Mouse (Mus musculus) stomach, embryonic 14.5 days (tissue): ENCODE data around the gene Micu1. TPM values are rescaled to one million over a fixed set of nuclear protein-coding genes. Genes with fewer than 3 reads are reported as not detected.

Experiments used
- ATAC-seq: fragments of 200-750 bp; cut with Nextera tagmentation; 2 replicates; pipeline ENCODE4 v1.8.0; 2017; ENCODE audit warnings: low read depth, moderate TSS enrichment; ENCODE audit not compliant: insufficient number of reproducible peaks, insufficient read depth, low FRiP score
- H3K27ac ChIP-seq: fragments of 300-500 bp; sonication (generic); 2 replicates; pipeline ENCODE4 v1.5.1; 2014; ENCODE audit warnings: mild to moderate bottlenecking, low read length, moderate library complexity, mixed read lengths
- H3K27me3 ChIP-seq: fragments of 300-500 bp; sonication (generic); 2 replicates; pipeline ENCODE4 v1.6.1; 2014; ENCODE audit warnings: low read length, control low read depth, mixed read lengths; ENCODE audit not compliant: control insufficient read depth, insufficient read depth
- H3K36me3 ChIP-seq: fragments of 300-500 bp; sonication (generic); 2 replicates; pipeline ENCODE4 v1.6.1; 2014; ENCODE audit warnings: mild to moderate bottlenecking, control low read depth, low read length, moderate library complexity, mixed read lengths; ENCODE audit not compliant: control insufficient read depth, insufficient read depth
- H3K4me1 ChIP-seq: fragments of 300-500 bp; sonication (generic); 2 replicates; pipeline ENCODE4 v1.6.1; 2014; ENCODE audit warnings: low read length, control low read depth, mixed read lengths; ENCODE audit not compliant: control insufficient read depth, insufficient read depth
- H3K4me2 ChIP-seq: fragments of 300-500 bp; sonication (generic); replicated peaks from 2 replicates; pipeline ENCODE4 v1.6.1; 2014; ENCODE audit warnings: low read depth, low read length, control low read depth
- H3K4me3 ChIP-seq: fragments of 300-500 bp; sonication (generic); 2 replicates; pipeline ENCODE4 v1.5.1; 2014; ENCODE audit warnings: low read depth, low read length, control low read depth
- H3K9ac ChIP-seq: fragments of 300-500 bp; sonication (generic); replicated peaks from 2 replicates; pipeline ENCODE4 v1.6.1; 2014; ENCODE audit warnings: low read depth, mild to moderate bottlenecking, control low read depth, low read length, moderate library complexity, mixed read lengths
- H3K9me3 ChIP-seq: fragments of 300-500 bp; sonication (generic); 2 replicates; pipeline ENCODE4 v1.6.1; 2016; ENCODE audit warnings: low read depth, low read length, control low read depth; ENCODE audit not compliant: control insufficient read depth
- WGBS: fragments of 180-500 bp; shearing (Covaris S2); extraction: QIAGEN DNeasy Blood & Tissue Kit; methylation state at CpG from one replicate; pipeline ENCODE4 v1.1.7; 2014; 5-methylcytosine and 5-hydroxymethylcytosine counted together
- polyA plus RNA-seq: library from polyadenylated mRNA; unstranded; fragments of >200 nt; fragmentation: Nextera tagmentation; extraction: Ambion mirVana; gene quantifications from 2 replicates; pipeline ENCODE4 v1.2.1, GENCODE M21; 2014

Micu1 gene
- polyA plus RNA-seq, 1 experiment from 2014 or later: 73.6 TPM

DNA sequence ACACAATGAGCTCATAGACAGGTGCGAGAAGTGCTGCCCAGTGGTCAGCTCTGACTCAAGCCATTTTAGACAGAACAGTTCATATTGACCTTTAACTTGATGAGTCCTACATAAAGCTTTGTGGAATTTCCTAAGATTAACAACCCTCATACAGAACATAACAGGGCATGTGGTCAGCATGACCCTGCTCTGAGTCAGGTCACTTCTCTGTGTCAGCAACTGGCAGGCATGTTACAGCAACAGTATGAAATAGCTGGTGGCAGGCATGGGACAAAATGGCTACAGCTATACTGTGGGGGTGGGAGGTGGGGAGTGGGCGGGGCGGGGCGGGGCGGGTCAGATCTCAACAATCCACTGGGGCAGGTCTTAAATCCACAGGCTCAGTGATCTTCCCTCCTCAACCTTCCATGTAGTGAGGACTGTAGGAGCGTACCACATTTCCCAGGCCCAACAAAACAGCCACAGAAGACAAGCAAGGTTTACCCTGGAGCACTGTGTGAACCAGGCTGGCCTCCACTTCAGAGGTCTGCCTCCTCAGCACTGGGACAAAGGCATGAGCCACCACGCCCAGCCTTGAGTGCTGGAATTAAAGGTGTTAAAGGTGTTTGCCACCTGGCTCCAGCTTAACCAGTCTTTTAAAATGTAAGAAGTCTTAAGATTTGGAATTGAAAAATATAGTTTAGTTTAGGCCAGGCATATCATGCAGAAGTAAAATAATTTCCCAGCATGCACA lies 119.2 kb downstream of the Micu1 start:
- Histone ChIP-seq H3K36me3 (no peaks in the 10 kb centered on the region), H3K4me3 (no peak overlapping the region), H3K27me3 (no peaks in the 10 kb centered on the region), H3K27ac (no peak overlapping the region), H3K9me3 (no peaks in the 10 kb centered on the region), H3K4me1 (no peaks in the 10 kb centered on the region), H3K4me2 (no peak overlapping the region), H3K9ac (no peak overlapping the region)
- WGBS: 87% methylated on average over 7 of the region's 7 CpGs
- ATAC-seq: no peak

DNA sequence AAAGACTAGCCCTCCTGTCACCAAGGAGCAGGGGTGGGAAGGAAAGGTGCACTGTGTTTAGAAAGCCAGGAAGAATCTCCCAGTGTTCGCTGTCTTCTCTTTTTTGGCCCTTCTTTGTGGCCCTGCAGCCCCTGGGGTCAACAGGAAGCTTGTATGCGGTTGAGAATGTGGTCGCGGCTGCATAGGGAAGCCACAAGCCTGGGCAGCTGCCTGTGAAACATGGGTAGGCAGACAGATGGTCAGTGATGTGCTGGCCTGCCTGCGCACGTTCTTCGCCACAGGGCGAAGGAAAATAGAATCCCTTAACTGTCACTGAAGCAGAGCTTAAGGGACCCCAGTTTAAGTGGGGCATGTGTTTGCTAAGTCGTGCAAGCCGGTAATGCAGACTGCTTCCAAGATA lies 120.6 kb downstream of the Micu1 start:
- Histone ChIP-seq H3K9ac (no peak overlapping the region), H3K27ac (no peak overlapping the region), H3K4me2 (no peak overlapping the region), H3K4me3 (no peak overlapping the region), H3K36me3 (peaks cover 4% of the 10 kb centered on the region; the same call in 1 of the 2 replicates), H3K9me3 (no peaks in the 10 kb centered on the region), H3K27me3 (no peaks in the 10 kb centered on the region), H3K4me1 (no peaks in the 10 kb centered on the region)
- 84% methylated on average over 10 of the region's 10 CpGs for WGBS
- ATAC-seq: no peak

DNA sequence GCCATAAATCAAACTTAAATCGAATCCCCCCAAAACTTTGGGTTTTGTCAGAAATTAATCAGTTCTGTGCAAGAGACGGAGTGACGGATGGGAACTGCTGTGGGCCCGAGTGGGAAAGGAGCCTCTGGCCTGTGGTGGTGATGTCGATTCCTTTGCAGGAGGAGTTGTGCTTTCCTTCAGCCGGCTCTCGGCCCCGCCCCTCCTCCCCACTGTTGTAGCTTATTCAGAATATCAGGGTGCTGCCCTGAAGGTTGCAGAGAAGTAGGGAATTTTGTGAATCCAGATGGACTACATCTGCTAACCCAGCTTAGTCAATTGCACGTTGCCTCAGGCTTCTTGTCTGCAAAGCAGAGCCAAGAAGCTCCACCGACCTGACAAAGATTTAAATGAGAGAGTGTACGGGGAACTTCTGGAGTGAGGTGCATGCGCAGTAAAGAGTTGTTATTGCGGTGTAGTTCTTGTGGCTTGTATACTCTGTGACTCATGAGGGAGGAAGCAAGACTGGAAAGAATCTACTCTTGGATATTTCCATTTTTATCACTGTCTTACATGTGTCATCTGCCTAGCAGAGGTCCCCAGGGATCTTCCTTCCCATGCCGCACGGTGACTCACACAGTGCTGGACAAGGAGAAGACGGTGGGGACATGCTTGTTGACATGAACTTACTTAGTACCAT lies 123.0 kb downstream of the Micu1 start:
- 69% methylated on average over 16 of the region's 16 CpGs for WGBS
- no peak overlapping the region for H3K4me3 ChIP-seq

DNA sequence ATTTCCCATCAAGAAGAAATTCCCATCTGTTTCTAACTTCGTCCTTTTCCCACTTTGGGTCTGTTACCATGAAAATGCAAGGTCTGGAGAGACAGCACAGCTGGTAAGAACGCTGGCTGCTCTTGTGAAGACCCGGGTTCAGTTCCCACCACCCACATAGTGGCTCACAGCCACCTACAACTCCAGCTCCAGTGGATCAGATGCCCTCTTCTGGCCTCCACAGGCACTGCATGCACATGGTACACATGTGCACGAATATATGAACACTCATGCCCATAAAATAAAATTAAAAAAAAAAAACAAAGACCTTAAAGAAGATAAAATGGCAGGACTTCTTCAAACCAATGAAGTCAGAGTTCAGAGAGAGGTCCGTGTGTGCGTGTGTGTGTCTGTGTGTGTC lies 127.6 kb downstream of the Micu1 start:
- Histone ChIP-seq H3K27ac (no peak overlapping the region), H3K4me1 (no peaks in the 10 kb centered on the region), H3K36me3 (peaks cover 17% of the 10 kb centered on the region; the same call in 1 of the 2 replicates), H3K27me3 (no peaks in the 10 kb centered on the region), H3K9ac (no peak overlapping the region), H3K9me3 (no peaks in the 10 kb centered on the region), H3K4me2 (no peak overlapping the region), H3K4me3 (no peak overlapping the region)
- no peak for ATAC-seq
- 95% methylated on average over 6 of the region's 6 CpGs for WGBS

More for the DNA sequence above, 123.0 kb downstream of the Micu1 start:
- H3K27me3 ChIP-seq: no peaks in the 10 kb centered on the region
- H3K4me2 ChIP-seq: no peak overlapping the region
- H3K9me3 ChIP-seq: no peaks in the 10 kb centered on the region
- no peak for ATAC-seq
- peaks cover 13% of the 10 kb centered on the region; the same call in 1 of the 2 replicates for H3K36me3 ChIP-seq
- H3K9ac ChIP-seq: no peak overlapping the region
- H3K27ac ChIP-seq: no peak overlapping the region
- no peaks in the 10 kb centered on the region for H3K4me1 ChIP-seq

DNA sequence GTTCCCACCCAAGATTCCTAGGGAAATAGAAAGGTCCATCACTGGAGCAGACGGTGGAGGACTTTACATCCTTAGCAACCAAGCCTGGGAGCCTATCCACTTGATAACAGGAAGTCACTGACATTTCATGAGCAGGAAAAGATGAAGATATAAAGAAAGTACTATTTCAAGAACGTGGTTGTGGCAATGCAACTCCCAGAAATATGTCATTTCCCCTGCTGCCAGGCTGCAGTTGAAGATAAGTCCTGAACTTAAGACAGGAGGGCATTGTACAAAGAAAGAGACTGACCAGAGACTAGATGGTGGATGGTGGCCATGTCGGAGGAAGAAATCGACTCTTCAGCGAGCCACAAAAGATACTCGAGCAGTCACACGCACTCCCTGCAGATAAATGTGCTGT lies 129.7 kb downstream of the Micu1 start:
- H3K27ac ChIP-seq: no peak overlapping the region
- no peaks in the 10 kb centered on the region for H3K27me3 ChIP-seq
- ATAC-seq: no peak
- H3K4me2 ChIP-seq: no peak overlapping the region
- H3K9ac ChIP-seq: no peak overlapping the region
- WGBS: 79% methylated on average over 7 of the region's 7 CpGs
- no peaks in the 10 kb centered on the region for H3K4me1 ChIP-seq
- peaks cover 17% of the 10 kb centered on the region; the same call in 1 of the 2 replicates for H3K36me3 ChIP-seq
- no peaks in the 10 kb centered on the region for H3K9me3 ChIP-seq
- H3K4me3 ChIP-seq: no peak overlapping the region

DNA sequence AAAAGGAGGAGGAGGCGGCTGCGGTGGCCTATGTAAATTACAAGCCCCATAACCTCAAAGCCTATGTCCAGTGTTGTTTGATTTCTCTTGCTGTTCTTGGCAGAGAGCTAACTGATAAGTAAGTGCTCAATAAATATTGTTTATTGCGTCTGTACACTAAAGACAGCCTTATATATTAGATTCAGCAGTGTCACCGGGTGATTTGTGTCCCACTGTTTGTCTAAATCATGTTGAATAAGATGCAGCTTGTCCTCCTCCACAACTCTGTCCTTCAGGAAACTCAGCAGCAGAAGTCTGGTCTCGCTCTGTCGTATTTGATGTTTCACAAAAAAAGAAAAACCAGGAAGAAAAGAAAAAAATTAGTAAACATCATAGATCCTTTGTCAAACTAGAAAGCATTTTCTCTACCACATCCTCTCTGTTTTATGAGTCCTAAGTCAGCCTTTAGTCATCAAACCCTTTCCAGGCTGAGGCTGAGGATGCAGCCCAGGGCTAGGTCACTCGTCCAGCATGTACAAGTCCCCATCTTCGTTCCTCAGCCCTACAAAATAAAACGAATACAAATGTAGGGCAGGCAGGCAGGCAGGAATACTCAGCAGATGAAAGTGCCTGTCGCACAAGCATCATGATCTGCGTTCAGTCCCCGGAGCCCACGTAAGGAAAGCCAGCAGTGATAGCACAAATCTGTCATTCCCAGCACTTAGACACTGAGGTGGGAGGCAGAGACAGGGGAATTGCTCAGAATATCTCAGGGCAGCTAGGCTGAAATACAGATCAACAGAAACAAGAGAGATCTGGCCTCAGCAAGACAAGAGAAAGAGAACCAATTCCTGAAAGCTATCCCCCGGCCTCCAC lies 133.3 kb downstream of the Micu1 start:
- Histone ChIP-seq H3K27ac (no peak overlapping the region), H3K36me3 (0 out of 2 replicates have a peak, but pooled peaks cover 4% of the 10 kb centered on the region), H3K9ac (no peak overlapping the region), H3K4me3 (no peak overlapping the region), H3K27me3 (no peaks in the 10 kb centered on the region), H3K4me2 (no peak overlapping the region), H3K4me1 (no peaks in the 10 kb centered on the region), H3K9me3 (no peaks in the 10 kb centered on the region)
- ATAC-seq: no peak
- WGBS: 80% methylated on average over 14 of the region's 14 CpGs

DNA sequence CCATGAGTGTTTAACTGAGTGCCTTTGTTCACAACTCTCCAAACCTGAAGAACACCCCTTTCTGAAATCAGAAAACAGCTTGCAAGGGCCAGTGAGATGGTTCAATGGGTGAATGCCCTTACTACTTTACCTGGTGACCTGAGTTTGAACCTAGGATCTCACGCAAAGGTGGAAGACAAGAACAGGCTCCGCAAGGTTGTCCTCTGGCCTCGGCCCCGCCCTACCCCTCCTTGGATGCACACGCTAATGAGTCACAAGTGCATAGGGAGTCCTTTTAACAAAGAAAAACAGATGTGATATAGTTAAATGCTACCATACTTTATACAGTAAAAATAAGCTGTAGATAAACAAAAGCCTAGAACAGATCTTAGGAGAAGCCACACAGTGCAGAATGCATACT lies 135.2 kb downstream of the Micu1 start:
- ATAC-seq: no peak
- no peaks in the 10 kb centered on the region for H3K27me3 ChIP-seq
- H3K9ac ChIP-seq: no peak overlapping the region
- H3K4me1 ChIP-seq: no peaks in the 10 kb centered on the region
- WGBS: 82% methylated on average over 5 of the region's 5 CpGs
- H3K27ac ChIP-seq: no peak overlapping the region
- no peaks in the 10 kb centered on the region for H3K9me3 ChIP-seq
- H3K4me2 ChIP-seq: no peak overlapping the region
- no peak overlapping the region for H3K4me3 ChIP-seq
- H3K36me3 ChIP-seq: 0 out of 2 replicates have a peak, but pooled peaks cover under 1% of the 10 kb centered on the region

DNA sequence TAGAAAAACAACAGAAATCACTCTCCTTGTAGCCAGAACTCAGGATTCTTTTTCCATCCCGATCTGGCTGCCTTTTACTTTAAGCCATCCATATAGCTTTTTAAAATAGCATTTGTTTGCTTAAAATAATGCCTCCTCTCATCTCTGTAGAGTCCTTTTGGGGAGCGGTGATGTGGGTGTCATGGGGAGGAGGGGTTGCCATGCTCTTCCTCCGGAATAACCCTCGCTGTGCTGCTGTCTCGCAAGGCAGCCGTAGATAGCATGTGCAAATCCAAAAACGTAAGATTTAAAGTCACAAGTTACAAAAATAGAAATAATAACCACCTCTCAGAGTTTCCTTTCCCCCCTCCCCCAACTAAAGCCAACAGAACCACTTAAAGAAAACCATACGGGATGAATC lies 139.2 kb downstream of the Micu1 start:
- Histone ChIP-seq H3K27me3 (no peaks in the 10 kb centered on the region), H3K9ac (no peak overlapping the region), H3K4me2 (no peak overlapping the region), H3K36me3 (no peaks in the 10 kb centered on the region), H3K9me3 (no peaks in the 10 kb centered on the region), H3K4me3 (no peak overlapping the region), H3K4me1 (no peaks in the 10 kb centered on the region), H3K27ac (no peak overlapping the region)
- ATAC-seq: no peak
- WGBS: 93% methylated on average over 8 of the region's 8 CpGs
